Mouse (Mus musculus) testis, postnatal 10 days (tissue): Measurements from ENCODE around the gene Nckap5.

Experiments used
- DNase-seq: peaks from one replicate; pipeline ENCODE4 v3.0.0; 2021; ENCODE audit warnings: low spot score

Nckap5 gene

DNA sequence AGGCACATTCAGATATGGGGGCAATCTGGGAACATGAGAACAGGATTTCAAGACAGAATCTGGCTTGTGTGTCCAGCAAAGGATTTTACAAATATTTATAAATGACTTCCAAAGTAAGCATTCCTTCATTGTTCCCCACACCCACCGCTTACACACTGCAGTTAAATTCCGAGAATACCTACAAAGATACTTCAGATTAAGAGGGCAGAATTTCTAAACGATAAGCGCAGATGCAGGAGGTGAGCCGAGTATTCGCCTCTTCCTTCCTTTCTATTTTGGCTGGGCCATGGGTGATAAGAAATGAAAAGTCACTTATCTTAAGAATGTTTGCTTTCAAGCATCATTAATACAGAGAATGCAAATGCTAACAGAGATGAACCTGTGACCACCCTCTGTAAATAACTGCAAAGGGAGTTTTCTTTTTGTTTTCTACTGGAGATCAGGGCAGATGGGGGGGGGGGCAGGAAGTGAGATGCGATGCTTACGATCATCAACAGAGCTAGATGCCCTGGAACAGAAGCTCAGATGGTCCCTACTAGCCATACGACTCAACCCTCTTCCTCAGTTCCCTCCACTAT, 213.0 kb downstream of the Nckap5 start:
- no peak for DNase-seq

- DNase-seq: no peak
Measured at GRCm38 (mm10) chr1:126616964-126617363, 213.6 kb downstream of the Nckap5 start.

DNA sequence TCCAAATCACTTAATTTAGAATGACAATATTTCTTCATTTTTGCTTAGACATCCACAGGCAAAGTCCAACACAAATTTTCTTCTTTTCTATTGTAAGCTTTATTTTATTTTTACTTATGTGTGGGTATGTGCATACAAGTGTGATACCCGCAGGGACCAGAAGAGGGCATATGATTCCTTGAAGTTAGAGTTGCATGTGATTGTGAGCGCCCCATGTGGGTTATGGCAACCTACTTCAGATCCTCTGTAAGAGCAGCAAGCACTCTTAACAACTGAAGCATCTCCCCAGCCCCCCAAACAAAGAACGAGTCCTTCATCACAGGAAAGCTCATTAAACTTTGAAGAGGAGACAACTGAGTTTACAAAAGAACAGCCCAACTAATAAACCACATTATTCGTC, 217.7 kb downstream of the Nckap5 start:
- DNase-seq: no peak

- no peak for DNase-seq
Measured at GRCm38 (mm10) chr1:126608586-126608985, 222.0 kb downstream of the Nckap5 start.

- DNase-seq: no peak
Measured at GRCm38 (mm10) chr1:126606189-126607080, 224.2 kb downstream of the Nckap5 start.

DNA sequence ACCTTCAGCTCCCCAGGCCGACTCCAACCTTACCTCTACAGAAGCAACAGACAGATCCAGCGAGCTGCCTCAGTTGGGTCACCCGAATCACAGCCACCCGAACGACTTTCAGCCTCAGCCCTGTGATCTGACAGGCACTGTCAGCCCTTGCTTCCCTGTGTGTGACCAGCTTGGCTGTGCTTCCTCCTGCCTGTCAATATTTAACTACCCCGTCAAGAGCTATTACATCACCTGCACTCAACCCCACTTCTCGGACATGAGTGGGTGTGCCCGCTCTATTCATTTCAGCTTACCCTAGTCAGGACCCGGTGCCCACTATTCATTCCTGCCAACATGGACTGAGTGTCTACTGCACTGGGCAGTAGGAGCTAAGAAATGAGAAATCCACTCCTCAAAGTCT, 226.0 kb downstream of the Nckap5 start:
- no peak for DNase-seq

GRCm38 (mm10) chr1:126603771-126604515, 226.7 kb downstream of the Nckap5 start:
- DNase-seq: no peak

DNA sequence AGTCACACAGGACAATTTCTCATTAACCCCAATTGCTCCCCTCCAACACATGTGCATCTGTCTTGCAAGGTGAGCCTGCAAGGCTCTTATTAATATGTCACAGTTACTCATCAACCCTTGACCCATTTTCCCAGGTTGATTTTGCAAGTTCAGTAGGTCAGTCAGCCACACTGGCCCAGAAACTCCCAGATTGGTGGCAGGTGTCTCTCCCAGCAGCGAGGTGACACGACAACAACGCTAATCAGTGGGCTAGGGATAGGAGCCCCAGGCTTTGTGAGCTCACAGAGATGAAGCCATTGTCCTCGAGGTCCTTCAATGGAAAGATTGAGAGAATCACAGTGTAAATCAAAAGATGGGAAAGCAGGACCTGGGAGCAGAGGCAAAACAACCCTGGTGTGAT, 230.0 kb downstream of the Nckap5 start:
- DNase-seq: no peak

DNA sequence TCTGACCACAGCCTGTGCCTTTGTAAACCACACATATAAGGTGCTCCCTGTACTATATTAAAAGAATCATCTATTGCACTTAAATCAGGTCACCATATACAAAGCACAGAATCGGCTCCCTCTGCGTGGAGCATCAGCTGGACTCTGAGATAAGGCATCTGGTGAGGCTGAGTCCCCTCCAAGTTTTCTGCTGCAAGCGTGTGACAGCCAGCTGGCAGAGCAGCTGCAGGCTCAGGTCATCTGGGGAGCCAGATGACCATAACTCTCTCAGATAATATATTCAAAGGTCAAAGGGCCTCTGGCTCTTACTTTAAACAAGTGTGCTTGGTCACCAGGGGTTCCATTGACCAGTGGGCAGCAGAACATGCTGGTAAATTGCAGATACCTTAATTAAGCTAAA, 233.2 kb downstream of the Nckap5 start:
- no peak for DNase-seq

- no peak for DNase-seq
Measured at GRCm38 (mm10) chr1:126594796-126595195, 235.8 kb downstream of the Nckap5 start.

DNA sequence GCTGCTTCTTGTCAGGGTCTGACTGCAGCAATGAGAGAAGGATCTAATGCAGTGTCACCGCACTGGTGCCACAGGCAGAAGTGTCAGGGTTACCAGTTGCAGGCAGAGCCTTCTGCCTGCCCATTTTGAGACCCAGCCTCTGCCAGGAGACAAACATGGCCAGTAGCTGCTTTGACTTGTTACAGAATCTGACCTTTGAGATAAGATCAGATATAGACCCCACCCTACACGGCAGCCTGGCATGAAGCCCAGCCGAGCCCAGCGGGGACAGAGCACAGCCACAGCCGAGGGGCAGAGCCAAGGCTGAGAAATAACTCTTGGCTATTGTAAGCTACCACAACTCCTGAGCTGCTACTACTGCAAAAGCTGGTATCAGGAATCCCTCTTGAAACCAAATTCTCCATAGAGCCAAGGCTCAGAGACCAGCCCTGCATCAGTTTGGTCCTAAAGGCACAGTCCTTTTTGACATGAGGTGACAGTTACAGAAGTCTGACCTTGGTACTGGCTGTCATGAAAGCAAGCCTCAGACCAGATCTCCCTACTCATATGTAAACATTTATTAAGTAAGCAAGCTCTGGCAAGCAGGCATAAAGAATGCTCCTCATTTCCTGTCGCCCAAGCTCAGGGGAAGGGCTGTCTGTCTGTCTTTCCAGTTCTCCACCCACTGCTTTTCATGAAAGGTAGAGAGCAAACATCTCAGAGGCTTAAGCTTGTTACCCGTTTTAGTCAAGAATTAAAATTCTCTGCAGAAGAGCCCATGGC, 237.4 kb downstream of the Nckap5 start:
- peak; percentile 47 for DNase-seq

DNA sequence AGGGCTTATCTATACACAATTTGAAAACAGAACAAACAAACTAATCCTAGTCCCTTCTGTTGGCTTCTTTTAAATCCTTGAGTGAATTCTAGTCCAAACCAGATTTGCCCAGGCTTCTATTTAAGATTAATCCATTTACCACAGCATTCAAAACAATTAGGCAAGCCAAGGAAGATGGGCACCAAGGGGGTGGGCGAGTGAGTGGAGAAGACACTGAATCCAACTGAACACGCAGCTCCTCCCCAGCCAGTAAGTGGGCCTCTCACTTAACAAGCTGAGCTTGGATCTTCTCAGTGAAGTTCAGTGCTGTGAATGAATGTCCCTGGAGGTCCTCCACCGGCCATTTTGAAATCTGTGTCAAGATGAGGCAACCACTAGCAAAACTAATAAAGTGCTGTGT, 239.7 kb downstream of the Nckap5 start:
- DNase-seq: no peak

DNA sequence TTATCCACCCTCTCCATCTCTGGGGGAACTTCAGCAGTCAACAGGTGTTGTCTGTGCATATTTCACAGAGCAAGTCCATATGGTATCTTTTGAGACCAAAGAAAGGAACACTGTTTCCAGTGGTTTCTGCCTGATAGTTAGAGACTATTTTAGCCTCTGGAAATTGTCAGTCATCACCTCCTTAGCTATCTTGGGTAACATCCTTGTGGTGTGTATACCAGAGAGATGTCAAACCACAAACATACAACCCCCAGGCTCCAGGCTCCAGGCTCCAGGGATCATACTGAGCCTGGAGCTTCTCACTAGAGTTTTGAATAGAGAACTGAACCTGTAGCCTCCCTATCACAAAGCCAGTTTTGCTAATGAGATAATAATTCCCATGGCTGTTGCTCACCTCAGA, 252.4 kb downstream of the Nckap5 start:
- no peak for DNase-seq

GRCm38 (mm10) chr1:126574295-126574694, 256.3 kb downstream of the Nckap5 start:
- no peak for DNase-seq

GRCm38 (mm10) chr1:126573714-126574113, 256.9 kb downstream of the Nckap5 start:
- no peak for DNase-seq

- no peak for DNase-seq
Measured at GRCm38 (mm10) chr1:126573097-126573496, 257.5 kb downstream of the Nckap5 start.

DNA sequence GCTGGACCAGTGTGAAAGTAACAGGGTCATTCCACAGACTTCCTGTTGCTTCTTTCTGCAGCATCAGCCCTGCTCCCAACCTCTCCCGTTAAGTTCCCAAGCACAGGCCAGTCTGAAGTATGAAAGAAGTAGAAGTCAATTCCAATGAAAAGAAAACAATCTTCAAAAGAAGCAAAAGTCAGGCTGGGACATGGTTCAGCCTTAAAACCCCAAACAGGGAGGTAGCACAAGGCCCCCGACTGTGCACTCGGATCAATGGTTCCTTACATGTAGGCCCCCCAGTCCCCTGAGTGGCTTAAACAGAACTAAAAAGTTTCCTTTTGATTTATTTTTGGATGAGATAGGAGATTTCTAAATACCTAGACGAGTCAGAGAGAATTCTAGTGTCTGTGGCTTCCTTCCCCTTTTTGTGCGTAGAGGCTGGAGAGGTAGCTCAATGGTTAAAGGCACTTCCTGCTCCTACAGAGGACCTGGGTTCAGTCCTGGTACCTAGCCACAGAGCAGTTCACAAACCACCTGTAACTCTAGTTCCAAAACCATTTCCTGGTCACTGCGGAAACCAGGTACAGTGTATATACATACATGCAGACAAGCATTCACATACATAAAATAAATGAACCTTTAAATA, 260.9 kb downstream of the Nckap5 start:
- DNase-seq: no peak

DNA sequence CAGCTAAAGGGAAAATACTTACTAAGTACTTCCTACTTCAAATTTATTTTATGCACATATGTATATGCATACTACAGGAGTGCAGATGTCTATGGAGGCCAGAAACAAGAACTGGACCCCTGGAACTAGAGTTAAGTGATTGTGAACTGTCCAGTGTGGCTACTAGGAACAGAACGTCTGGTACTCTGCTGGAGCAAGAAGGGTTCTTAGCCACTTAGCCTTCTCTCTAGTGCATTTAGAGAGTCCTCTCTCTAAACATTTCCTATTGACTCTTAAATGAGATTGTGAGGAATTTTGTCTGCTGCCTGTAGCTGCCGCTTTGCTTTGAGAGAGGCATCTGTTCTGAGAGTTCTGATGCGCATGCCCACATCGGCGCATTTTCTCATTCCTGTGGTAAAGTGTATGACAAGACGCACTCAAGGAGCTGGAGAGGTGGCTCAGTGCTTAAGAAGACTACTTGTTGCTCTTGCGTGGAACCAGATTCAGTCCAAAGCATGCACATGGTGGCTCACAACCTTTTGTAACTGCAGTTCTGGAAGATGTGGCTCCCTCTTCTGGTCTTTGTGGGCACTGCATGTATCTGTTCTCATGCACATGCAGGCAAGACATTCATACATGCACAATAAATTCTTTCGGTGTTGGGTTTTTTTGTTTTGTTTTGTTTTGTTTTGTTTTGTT, 261.9 kb downstream of the Nckap5 start:
- peak; percentile 65 for DNase-seq

DNA sequence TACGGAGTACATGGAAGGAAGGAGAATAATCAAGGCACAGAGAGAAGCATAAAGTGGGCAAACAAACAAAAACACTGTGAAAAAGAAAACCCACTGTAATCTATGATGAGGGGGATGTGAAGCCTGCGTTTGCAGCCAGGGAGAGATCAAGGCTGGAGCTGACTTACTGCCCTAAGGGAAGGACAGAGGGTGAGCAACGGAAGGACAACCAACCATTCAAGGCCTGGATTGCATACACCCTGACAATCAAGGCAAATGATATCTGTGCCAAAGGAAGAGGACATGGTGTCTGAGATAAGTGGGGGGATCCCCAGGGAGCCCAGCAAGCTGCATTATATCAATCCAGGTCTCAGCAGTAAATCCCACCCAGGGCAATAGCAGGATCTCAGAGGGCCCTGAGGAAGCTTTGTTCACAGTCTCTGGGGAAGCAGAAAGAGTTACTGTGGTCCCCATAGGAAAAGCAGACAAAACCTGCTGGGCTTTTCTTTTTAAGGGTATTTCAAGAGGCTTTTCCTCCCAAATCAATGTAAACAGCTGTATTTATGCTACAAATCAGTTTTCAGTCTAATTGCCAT, 265.4 kb downstream of the Nckap5 start:
- no peak for DNase-seq

DNA sequence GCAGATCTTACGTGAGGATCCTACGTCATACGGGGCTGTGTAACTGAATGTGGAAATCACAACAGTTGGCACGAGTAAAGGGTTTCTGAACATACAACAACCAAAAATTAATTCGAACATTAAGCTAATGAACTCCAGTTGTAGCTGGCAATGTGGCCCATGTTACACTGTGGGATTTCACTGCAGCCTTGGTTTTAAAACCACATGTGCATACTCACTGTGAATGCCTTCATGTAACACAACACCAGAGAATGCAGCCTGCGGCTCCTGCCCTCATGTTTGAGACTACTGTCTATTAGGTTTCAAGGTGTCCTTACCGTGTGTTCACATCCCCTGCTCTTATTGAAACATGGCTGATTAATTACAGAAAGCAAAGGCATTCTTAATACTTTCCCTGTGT, 269.7 kb downstream of the Nckap5 start:
- DNase-seq: no peak

DNA sequence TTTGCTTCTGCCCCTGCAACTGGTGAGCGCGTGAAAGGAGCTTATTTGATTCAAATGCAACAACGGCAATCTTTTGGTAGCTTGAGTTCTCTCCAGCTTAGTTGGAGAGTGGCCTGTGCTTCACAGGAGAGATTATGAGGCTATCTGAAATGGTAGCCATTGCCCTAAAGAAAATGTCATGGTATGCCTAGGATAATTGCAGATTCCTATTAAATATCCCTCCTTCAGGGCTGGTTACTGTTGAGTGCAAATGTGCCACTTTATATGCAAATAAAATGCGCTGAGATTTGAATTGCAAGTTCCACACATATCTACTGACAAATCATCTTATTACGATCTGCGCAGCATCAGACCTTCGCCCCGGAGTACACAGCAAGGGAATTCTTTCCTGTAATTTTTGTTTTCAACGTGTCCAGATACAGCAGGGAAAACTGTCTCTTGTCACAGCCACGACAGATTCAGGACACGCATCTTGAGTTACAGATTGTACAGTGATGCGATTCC, 272.8 kb downstream of the Nckap5 start:
- DNase-seq: no peak
